Mouse (Mus musculus): ENCODE data around the gene Mrps26. TPM values are rescaled to one million over a fixed set of nuclear protein-coding genes. Genes with fewer than 3 reads are reported as not detected.

Mrps26 gene
- total RNA-seq, 2 experiments from 2014 or later: 72.2 to 82.6 TPM

DNA sequence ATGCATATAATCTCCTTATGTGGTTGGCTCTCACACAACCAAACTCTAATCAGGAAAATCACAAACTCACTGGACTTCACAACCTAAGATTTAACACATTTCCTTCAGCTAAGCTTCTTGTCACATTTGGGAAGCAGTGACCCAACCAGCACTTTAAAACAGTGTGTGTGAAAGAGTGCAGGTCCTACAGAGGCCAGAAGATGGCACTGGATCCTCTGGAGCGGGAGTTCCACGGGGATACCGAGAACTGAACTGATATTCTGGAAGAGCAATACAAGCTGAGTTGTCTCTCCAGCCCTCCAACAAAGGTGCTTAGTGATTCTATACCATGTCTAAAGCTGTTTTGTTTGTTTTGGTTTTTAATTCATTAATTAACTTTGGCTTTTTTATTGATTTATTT, 49.5 kb downstream of the Mrps26 start:
- DNase-seq (ENCODE audit: low spot score in 2 of 2): no peak
- intact Hi-C loops (cut with DNase I): no loop called here

Small RNAs within 50 kb of the gene (microRNA-seq; reads per million reads assigned to microRNA genes)
- not detected for gene Gm23876

Other genes starting within 250 kb of the Mrps26 start
- gene Cpxm1, start 166.2 kb upstream of the Mrps26 start, total RNA-seq (2021): 1 to 10 TPM; 6.1 to 6.2 TPM
- gene Gm28372, start 158.5 kb upstream of the Mrps26 start, total RNA-seq (2021): not detected
- not detected for gene 1700020A23Rik, start 158.5 kb upstream of the Mrps26 start, total RNA-seq (2021)
- gene Tmem239, start 157.3 kb upstream of the Mrps26 start, total RNA-seq (2021): not detected
- gene Vps16, start 139.4 kb upstream of the Mrps26 start, total RNA-seq (2021): 10 to 100 TPM; 78.0 to 78.3 TPM
- 10 to 100 TPM; 26.0 to 28.8 TPM for gene Pced1a, start 139.0 kb upstream of the Mrps26 start, total RNA-seq (2021)
- gene Ptpra, start 113.5 kb upstream of the Mrps26 start, total RNA-seq (2021): 100 to 1,000 TPM; 239 to 240 TPM
- 1 to 10 TPM in 1 of 2 experiments, not detected in 1; 1.7 TPM for gene Oxt, start 12.4 kb downstream of the Mrps26 start, total RNA-seq (2021)
- gene Avp, start 18.8 kb downstream of the Mrps26 start, total RNA-seq (2021): 10 to 100 TPM in 1 of 2 experiments, 1 to 10 TPM in 1; 2.9 to 17.5 TPM
- gene Fastkd5, start 66.3 kb downstream of the Mrps26 start, total RNA-seq (2021): 1 to 10 TPM; 7.7 to 8.9 TPM
- gene Ubox5, start 66.3 kb downstream of the Mrps26 start, total RNA-seq (2021): 10 to 100 TPM in 1 of 2 experiments, 1 to 10 TPM in 1; 9.7 to 11.3 TPM
- 100 to 1,000 TPM; 183 to 206 TPM for gene Lzts3, start 79.1 kb downstream of the Mrps26 start, total RNA-seq (2021)
- 100 to 1,000 TPM in 1 of 2 experiments, 10 to 100 TPM in 1; 97.9 to 102 TPM for gene Ddrgk1, start 100.9 kb downstream of the Mrps26 start, total RNA-seq (2021)
- gene Itpa, start 103.9 kb downstream of the Mrps26 start, total RNA-seq (2021): 10 to 100 TPM; 39.5 to 42.1 TPM
- gene Slc4a11, start 133.8 kb downstream of the Mrps26 start, total RNA-seq (2021): 1 to 10 TPM; 1.4 to 2.3 TPM